28 mouse cellular contexts compared by ENCODE assay signal in the genomic region with DNA sequence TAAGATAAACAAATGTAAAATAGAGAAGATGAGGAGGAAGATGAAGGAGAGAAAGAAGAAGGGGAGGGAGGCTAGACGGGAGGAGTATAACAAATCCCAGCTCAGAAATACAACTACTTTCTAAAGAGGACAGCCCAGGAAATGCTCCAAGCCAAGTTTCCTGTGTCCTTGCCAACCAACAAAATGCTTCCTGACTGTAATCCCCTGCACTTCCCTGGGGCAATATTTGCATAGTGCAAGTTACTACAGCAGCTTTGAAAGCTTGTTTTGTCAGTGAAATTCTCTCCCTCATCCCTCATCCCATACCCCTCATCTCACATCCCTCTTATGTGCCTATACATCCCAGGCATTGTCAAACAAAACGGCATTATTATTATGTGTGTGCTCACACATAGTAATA.
DNase-seq lines count a peak whose midpoint lies in the region; ATAC-seq and TF ChIP-seq lines count a peak whose summit lies in the region.
"Had no signal": no experiment of that assay in that cellular context is flagged by ENCODE, and none has a peak within 500 bp of the region (broad histone marks: within the 10 kb centered on the region; RNA-seq: fewer than 3 reads in every experiment).

No protein-coding gene starts in this region.

- no peaks in the 10 kb centered on the region for H3K9me3 ChIP-seq in heart, embryonic 12.5 days (replicated peaks)
- H3K9me3 ChIP-seq in kidney, postnatal 0 days (replicated peaks; ENCODE audit: low read length), result no peaks in the 10 kb centered on the region
- H3K9me3 ChIP-seq in kidney, embryonic 16.5 days (ENCODE audit: low read length), result 0 out of 2 replicates have a peak, but pooled peaks cover 5% of the 10 kb centered on the region
- H3K9me3 ChIP-seq in midbrain, embryonic 14.5 days (ENCODE audit: control insufficient read depth, low read length), result no peaks in the 10 kb centered on the region
- H3K9me3 ChIP-seq in midbrain, embryonic 16.5 days (replicated peaks; ENCODE audit: control insufficient read depth, low read length, poor library complexity, severe bottlenecking), result no peaks in the 10 kb centered on the region
- H3K9me3 ChIP-seq: embryonic facial prominence, embryonic 15.5 days; forebrain, embryonic 12.5 days; lung, embryonic 15.5 days; neural tube, embryonic 13.5 days had no signal

- no peak for TF ChIP-seq CTCF in kidney, postnatal 0 days (IDR thresholded peaks at IDR 0.05; ENCODE audit: low read depth)

- no peaks in the 10 kb centered on the region for H3K4me1 ChIP-seq in heart, embryonic 12.5 days (replicated peaks)
- no peaks in the 10 kb centered on the region for H3K4me1 ChIP-seq in kidney, postnatal 0 days (replicated peaks; ENCODE audit: insufficient read depth, low read length)
- no peaks in the 10 kb centered on the region for H3K4me1 ChIP-seq in kidney, embryonic 16.5 days (ENCODE audit: insufficient read depth, low read length)
- no peaks in the 10 kb centered on the region for H3K4me1 ChIP-seq in midbrain, embryonic 14.5 days (ENCODE audit: control insufficient read depth, insufficient read depth, low read length)
- H3K4me1 ChIP-seq in midbrain, embryonic 16.5 days (ENCODE audit: control insufficient read depth, insufficient read depth, low read length), result no peaks in the 10 kb centered on the region
- H3K4me1 ChIP-seq: forebrain, embryonic 12.5 days; lung, embryonic 15.5 days; neural tube, embryonic 13.5 days had no signal

- H3K9ac ChIP-seq in heart, embryonic 12.5 days, result no peak overlapping the region
- no peak overlapping the region for H3K9ac ChIP-seq in kidney, postnatal 0 days (ENCODE audit: low read depth, low read length)
- H3K9ac ChIP-seq in kidney, embryonic 16.5 days (replicated peaks; ENCODE audit: low read length), result no peak overlapping the region
- H3K9ac ChIP-seq in midbrain, embryonic 14.5 days (replicated peaks; ENCODE audit: low read length), result no peak overlapping the region
- no peak overlapping the region for H3K9ac ChIP-seq in midbrain, embryonic 16.5 days (ENCODE audit: low read depth, low read length)
- H3K9ac ChIP-seq: embryonic facial prominence, embryonic 15.5 days; forebrain, embryonic 12.5 days; forebrain, postnatal 0 days; liver, embryonic 14.5 days; lung, embryonic 15.5 days; neural tube, embryonic 13.5 days had no signal

- H3K4me2 ChIP-seq in heart, embryonic 12.5 days, result no peak overlapping the region
- H3K4me2 ChIP-seq in kidney, postnatal 0 days (ENCODE audit: low read length), result no peak overlapping the region
- no peak overlapping the region for H3K4me2 ChIP-seq in kidney, embryonic 16.5 days (replicated peaks; ENCODE audit: low read depth, low read length)
- no peak overlapping the region for H3K4me2 ChIP-seq in midbrain, embryonic 14.5 days (ENCODE audit: low read length)
- H3K4me2 ChIP-seq in midbrain, embryonic 16.5 days (ENCODE audit: low read length), result no peak overlapping the region
- H3K4me2 ChIP-seq: embryonic facial prominence, embryonic 15.5 days; forebrain, embryonic 12.5 days; heart, embryonic 11.5 days; lung, embryonic 15.5 days; midbrain, embryonic 11.5 days; neural tube, embryonic 13.5 days had no signal

- peak; percentile 78 for DNase-seq in heart, adult 11 months
- DNase-seq in kidney, postnatal 0 days (ENCODE audit: low spot score), result peak; percentile 13
- peak; percentile 20 for DNase-seq in midbrain, embryonic 14.5 days
- DNase-seq: adrenal gland, postnatal 25 days; cerebellum, adult 18-20 months; cerebellum, postnatal 10 days; forebrain, postnatal 0 days; gastrocnemius, postnatal 10 days; kidney, adult 8-10 months; kidney, postnatal 36 days; layer of hippocampus, postnatal 36 days; left cerebral cortex, postnatal 4 days; liver; thymus, adult 2 months; thymus, postnatal 36 days had no signal

- 64% methylated on average over 2 of the region's 2 CpGs for WGBS in heart, embryonic 12.5 days
- WGBS in kidney, postnatal 0 days, result 73% methylated on average over 2 of the region's 2 CpGs
- 78% methylated on average over 2 of the region's 2 CpGs for WGBS in kidney, embryonic 16.5 days
- 75% methylated on average over 2 of the region's 2 CpGs for WGBS in midbrain, embryonic 14.5 days
- 72% methylated on average over 2 of the region's 2 CpGs for WGBS in midbrain, embryonic 16.5 days

- no peak overlapping the region for H3K4me3 ChIP-seq in heart, embryonic 12.5 days
- no peak overlapping the region for H3K4me3 ChIP-seq in kidney, postnatal 0 days (replicated peaks; ENCODE audit: low read depth, low read length)
- H3K4me3 ChIP-seq in kidney, embryonic 16.5 days (ENCODE audit: low read length), result no peak overlapping the region
- H3K4me3 ChIP-seq in midbrain, embryonic 14.5 days (replicated peaks; ENCODE audit: low read depth, low read length), result no peak overlapping the region
- H3K4me3 ChIP-seq in midbrain, embryonic 16.5 days (ENCODE audit: low read depth, low read length), result no peak overlapping the region
- H3K4me3 ChIP-seq: embryonic facial prominence, embryonic 15.5 days; forebrain, embryonic 12.5 days; lung, embryonic 15.5 days; neural tube, embryonic 13.5 days had no signal

- H3K27ac ChIP-seq in heart, embryonic 12.5 days (ENCODE audit: poor library complexity, severe bottlenecking), result no peak overlapping the region
- H3K27ac ChIP-seq in kidney, postnatal 0 days, result no peak overlapping the region
- no peak overlapping the region for H3K27ac ChIP-seq in kidney, embryonic 16.5 days (ENCODE audit: low read length)
- no peak overlapping the region for H3K27ac ChIP-seq in midbrain, embryonic 14.5 days (replicated peaks; ENCODE audit: low read depth, low read length)
- H3K27ac ChIP-seq in midbrain, embryonic 16.5 days (ENCODE audit: low read length), result no peak overlapping the region
- H3K27ac ChIP-seq: embryonic facial prominence, embryonic 15.5 days; forebrain, embryonic 12.5 days; liver, embryonic 14.5 days; lung, embryonic 15.5 days; neural tube, embryonic 13.5 days had no signal

- ATAC-seq in heart, embryonic 12.5 days (ENCODE audit: insufficient number of reproducible peaks, low FRiP score), result no peak
- ATAC-seq in kidney, postnatal 0 days (replicated peaks; ENCODE audit: low FRiP score, low read depth), result no peak
- ATAC-seq in kidney, embryonic 16.5 days (ENCODE audit: low FRiP score, low TSS enrichment), result no peak
- ATAC-seq in midbrain, embryonic 14.5 days (ENCODE audit: low FRiP score, low TSS enrichment), result no peak
- ATAC-seq in midbrain, embryonic 16.5 days, result no peak
- ATAC-seq in frontal cortex, adult (ENCODE audit: low TSS enrichment), result no peak
- ATAC-seq: forebrain, postnatal 0 days; hindbrain, embryonic 16.5 days; Patski had no signal

- H3K27me3 ChIP-seq in heart, embryonic 12.5 days (replicated peaks), result no peaks in the 10 kb centered on the region
- H3K27me3 ChIP-seq in kidney, postnatal 0 days (ENCODE audit: insufficient read depth, low read length), result no peaks in the 10 kb centered on the region
- H3K27me3 ChIP-seq in kidney, embryonic 16.5 days (ENCODE audit: insufficient read depth, low read length), result no peaks in the 10 kb centered on the region
- no peaks in the 10 kb centered on the region for H3K27me3 ChIP-seq in midbrain, embryonic 14.5 days (ENCODE audit: control insufficient read depth, insufficient read depth, low read length)
- no peaks in the 10 kb centered on the region for H3K27me3 ChIP-seq in midbrain, embryonic 16.5 days (ENCODE audit: control insufficient read depth, insufficient read depth, low read depth, low read length)
- H3K27me3 ChIP-seq: embryonic facial prominence, embryonic 15.5 days; forebrain, embryonic 12.5 days; lung, embryonic 15.5 days; neural tube, embryonic 13.5 days; Patski had no signal

- H3K36me3 ChIP-seq in heart, embryonic 12.5 days, result no peaks in the 10 kb centered on the region
- no peaks in the 10 kb centered on the region for H3K36me3 ChIP-seq in kidney, postnatal 0 days (ENCODE audit: insufficient read depth, low read length)
- no peaks in the 10 kb centered on the region for H3K36me3 ChIP-seq in kidney, embryonic 16.5 days (ENCODE audit: insufficient read depth, low read length)
- H3K36me3 ChIP-seq in midbrain, embryonic 14.5 days (ENCODE audit: control insufficient read depth, insufficient read depth, low read length), result no peaks in the 10 kb centered on the region
- no peaks in the 10 kb centered on the region for H3K36me3 ChIP-seq in midbrain, embryonic 16.5 days (ENCODE audit: control insufficient read depth, insufficient read depth, low read length)
- H3K36me3 ChIP-seq: embryonic facial prominence, embryonic 15.5 days; forebrain, embryonic 12.5 days; lung, embryonic 15.5 days; neural tube, embryonic 13.5 days had no signal

Comparison
In these comparisons a context has a peak if more than half of its experiments do, and no peak if none do; other contexts are left out.
1. DNase-seq: peak in every context shown above with its lines; median percentile 78 in heart, adult 11 months; 20 in midbrain, embryonic 14.5 days; 13 in kidney, postnatal 0 days.